Mouse (Mus musculus): ENCODE data around the gene Fubp1. TPM values are rescaled to one million over a fixed set of nuclear protein-coding genes. Genes with fewer than 3 reads are reported as not detected.
A peak's percentile ranks its signal among the peaks of the same experiment; 100 is the strongest.
"Not testable (repeated sequence)": the region's sequence is repeated elsewhere in the genome, so short reads cannot be mapped to it uniquely, and the experiment has no call there.

Fubp1 gene
- total RNA-seq, 2 experiments from 2014 or later = 88.4 to 149 TPM

- intact Hi-C loops (cut with DNase I) = loop anchor here (5.0 kb wide), 2 partner anchors 35 to 85 kb away; no protein-coding TSS in a partner anchor
- DNase-seq (ENCODE audit: low spot score in 2 of 2) = no peak
Observed at GRCm38 (mm10) chr3:152191791-152192237, 18.4 kb upstream of the Fubp1 start.

- intact Hi-C loops (cut with DNase I) = loop anchor here (5.0 kb wide), 2 partner anchors 35 to 85 kb away; no protein-coding TSS in a partner anchor
- no peak for DNase-seq (ENCODE audit: low spot score in 2 of 2)
Observed at GRCm38 (mm10) chr3:152192238-152192931, 17.8 kb upstream of the Fubp1 start.

GRCm38 (mm10) chr3:152193177-152193576 is 17.0 kb upstream of the Fubp1 start:
- intact Hi-C loops (cut with DNase I) = loop anchor here (1.0 to 5.0 kb wide), 3 partner anchors 17 to 86 kb away; partner anchors contain the start of genes Dnajb4 and Fubp1

GRCm38 (mm10) chr3:152193635-152194097 is 16.6 kb upstream of the Fubp1 start:
- intact Hi-C loops (cut with DNase I) = loop anchor here (1.0 to 5.0 kb wide), 3 partner anchors 17 to 86 kb away; partner anchors contain the start of genes Dnajb4 and Fubp1
- DNase-seq (ENCODE audit: low spot score in 2 of 2) = peak; percentile 86 to 88

More at GRCm38 (mm10) chr3:152193177-152193576, 17.0 kb upstream of the Fubp1 start:
- DNase-seq (ENCODE audit: low spot score in 2 of 2) = no peak

GRCm38 (mm10) chr3:152197246-152197645 is 13.0 kb upstream of the Fubp1 start:
- intact Hi-C loops (cut with DNase I); DNase-seq (ENCODE audit: low spot score in 2 of 2): not testable (repeated sequence)

- DNase-seq (ENCODE audit: low spot score in 2 of 2) = no peak
- intact Hi-C loops (cut with DNase I) = no loop called here
Observed at GRCm38 (mm10) chr3:152199125-152199524, 11.1 kb upstream of the Fubp1 start.

- DNase-seq (ENCODE audit: low spot score in 2 of 2) = no peak
- intact Hi-C loops (cut with DNase I) = no loop called here
Observed at GRCm38 (mm10) chr3:152201181-152201580, 9.0 kb upstream of the Fubp1 start.

- DNase-seq (ENCODE audit: low spot score in 2 of 2) = no peak
- intact Hi-C loops (cut with DNase I) = no loop called here
Observed at GRCm38 (mm10) chr3:152201651-152202050, 8.6 kb upstream of the Fubp1 start.

- DNase-seq (ENCODE audit: low spot score in 2 of 2) = no peak
- intact Hi-C loops (cut with DNase I) = no loop called here
Observed at GRCm38 (mm10) chr3:152202942-152203341, 7.3 kb upstream of the Fubp1 start.

- DNase-seq (ENCODE audit: low spot score in 2 of 2) = no peak
- intact Hi-C loops (cut with DNase I) = no loop called here
Observed at GRCm38 (mm10) chr3:152203411-152203810, 6.8 kb upstream of the Fubp1 start.

- no peak for DNase-seq (ENCODE audit: low spot score in 2 of 2)
- intact Hi-C loops (cut with DNase I) = no loop called here
Observed at GRCm38 (mm10) chr3:152203996-152204395, 6.2 kb upstream of the Fubp1 start.

- no peak for DNase-seq (ENCODE audit: low spot score in 2 of 2)
- intact Hi-C loops (cut with DNase I) = no loop called here
Observed at GRCm38 (mm10) chr3:152204577-152204976, 5.6 kb upstream of the Fubp1 start.

GRCm38 (mm10) chr3:152207156-152207555 is 3.1 kb upstream of the Fubp1 start:
- DNase-seq (ENCODE audit: low spot score in 2 of 2) = no peak
- intact Hi-C loops (cut with DNase I) = no loop called here

- intact Hi-C loops (cut with DNase I) = no loop called here
- DNase-seq (ENCODE audit: low spot score in 2 of 2) = no peak
Observed at GRCm38 (mm10) chr3:152208096-152208885, 1.9 kb upstream of the Fubp1 start.

- DNase-seq (ENCODE audit: low spot score in 2 of 2) = peak in 1 of 2 experiments; percentile 5
- intact Hi-C loops (cut with DNase I) = no loop called here
Observed at GRCm38 (mm10) chr3:152209177-152209966, 850 bp upstream of the Fubp1 start.

- DNase-seq (ENCODE audit: low spot score in 2 of 2) = peak; percentile 71 to 79
Observed at GRCm38 (mm10) chr3:152210728-152211391, 638 bp downstream of the Fubp1 start.

GRCm38 (mm10) chr3:152211731-152212279 is 1.6 kb downstream of the Fubp1 start:
- intact Hi-C loops (cut with DNase I) = loop anchor here (2.0 kb wide), 1 partner anchor 101 kb away; no protein-coding TSS in a partner anchor
- peak in 1 of 2 experiments; percentile 15 for DNase-seq (ENCODE audit: low spot score in 2 of 2)

More at GRCm38 (mm10) chr3:152210728-152211391, 638 bp downstream of the Fubp1 start:
- intact Hi-C loops (cut with DNase I) = loop anchor here (1.0 to 2.0 kb wide), 2 partner anchors 18 to 100 kb away; no protein-coding TSS in a partner anchor

GRCm38 (mm10) chr3:152213416-152213815 is 3.2 kb downstream of the Fubp1 start:
- intact Hi-C loops (cut with DNase I) = no loop called here
- DNase-seq (ENCODE audit: low spot score in 2 of 2) = no peak

All from left cerebral cortex, postnatal 36 days (tissue).